Mouse (Mus musculus): ENCODE measurements at regions not wholly inside any gene's neighbourhood (a gene's known extent, or its start where the extent isn't known, plus 50 kb on each side); places are given as distances from the start of the nearest gene placed in this dataset.

GRCm38 (mm10) chr3:82619371-82619770 is 71.5 kb upstream of the Npy2r start:
- TF ChIP-seq POLR2A (IDR thresholded peaks at IDR 0.05; ENCODE audit: insufficient read depth, low read depth, low read length) (no peak), CTCF (IDR thresholded peaks at IDR 0.05) (no peak), EP300 (IDR thresholded peaks at IDR 0.05; ENCODE audit: insufficient read depth, low read depth, low read length) (no peak)
